Mouse (Mus musculus): ENCODE results near the gene Taok3. TPM values are rescaled to one million over a fixed set of nuclear protein-coding genes. Genes with fewer than 3 reads are reported as not detected.

The Taok3 gene
- polyA plus RNA-seq, 2 experiments, result 17.1 to 43.3 TPM

DNA sequence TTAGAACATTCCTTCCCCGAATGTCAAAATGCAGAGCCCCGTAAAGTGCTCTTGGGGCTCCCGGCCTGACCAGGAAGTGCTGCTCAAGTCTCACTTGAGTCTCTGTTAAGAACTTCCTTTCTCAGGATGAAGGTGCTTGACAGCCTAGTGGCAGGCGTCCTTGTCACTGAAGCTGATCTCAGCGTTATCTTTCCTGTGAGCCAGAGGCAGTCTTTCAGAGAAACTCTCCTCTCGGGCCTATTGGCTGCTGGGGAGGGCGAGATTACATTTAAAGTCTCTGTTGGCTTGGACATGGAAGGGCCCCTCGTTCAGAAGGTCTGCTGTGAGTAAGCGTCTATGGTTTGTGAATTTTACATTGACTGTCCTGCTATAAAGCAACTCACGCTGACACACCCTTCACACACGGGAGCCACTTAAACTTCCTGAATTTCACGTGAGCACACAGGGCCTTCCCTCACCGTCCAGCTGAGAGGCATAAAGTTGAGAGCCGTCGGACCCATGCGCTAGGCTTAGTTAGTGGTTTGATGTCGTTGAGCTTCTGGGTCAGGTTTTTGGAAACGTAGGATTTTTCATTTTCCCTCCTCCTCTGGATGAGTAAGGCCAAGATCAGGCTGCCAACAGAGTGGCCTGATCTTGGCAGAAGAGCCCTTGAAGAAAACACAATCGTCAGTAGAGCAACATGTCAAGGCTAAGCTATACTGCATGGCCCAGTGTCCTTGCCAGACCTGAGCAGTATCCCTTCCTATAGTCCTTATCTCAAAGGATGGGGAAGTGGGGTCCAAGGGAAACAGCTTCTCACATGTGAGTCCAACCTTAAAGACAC, 14.3 kb downstream of the Taok3 start:
- peak; percentile 71 to 76 (median 72) for DNase-seq (ENCODE audit: low read depth in 3 of 3, low spot score in 3 of 3)
- H3K36me3 ChIP-seq (replicated peaks; ENCODE audit: control insufficient read depth, insufficient read depth, low read depth), result no peaks in the 10 kb centered on the region; the same call in 1 of the 2 replicates
- H3K9me3 ChIP-seq (ENCODE audit: control insufficient read depth, low read length), result no peaks in the 10 kb centered on the region
- H3K4me1 ChIP-seq (replicated peaks; ENCODE audit: control insufficient read depth in 2 of 2, insufficient read depth in 2 of 2, low read length in 1 of 2), result peaks cover 51 to 53% of the 10 kb centered on the region in 2 experiments
- peak overlapping the region; percentile 81 for H3K9ac ChIP-seq (replicated peaks)
- WGBS (ENCODE audit: insufficient replicate concordance), result 5% methylated on average over 19 of the region's 19 CpGs
- peak overlapping the region; percentile 99 for H3K27ac ChIP-seq
- no peaks in the 10 kb centered on the region for H3K27me3 ChIP-seq (ENCODE audit: control insufficient read depth, insufficient read depth, low read length)
- peak; percentile 36; the same call in 1 of the 2 replicates for TF ChIP-seq EP300 (IDR thresholded peaks at IDR 0.05; ENCODE audit: low read depth)
- no peak for TF ChIP-seq CTCF (IDR thresholded peaks at IDR 0.05; ENCODE audit: low read depth)
- peak; percentile 56 for ATAC-seq (ENCODE audit: insufficient read depth)
- peak overlapping the region; percentile 73 to 81 for H3K4me3 ChIP-seq (ENCODE audit: insufficient read depth in 1 of 2, low read depth in 2 of 2, low read length in 2 of 2)
- H3K4me2 ChIP-seq (ENCODE audit: low read depth), result peak overlapping the region; percentile 98

DNA sequence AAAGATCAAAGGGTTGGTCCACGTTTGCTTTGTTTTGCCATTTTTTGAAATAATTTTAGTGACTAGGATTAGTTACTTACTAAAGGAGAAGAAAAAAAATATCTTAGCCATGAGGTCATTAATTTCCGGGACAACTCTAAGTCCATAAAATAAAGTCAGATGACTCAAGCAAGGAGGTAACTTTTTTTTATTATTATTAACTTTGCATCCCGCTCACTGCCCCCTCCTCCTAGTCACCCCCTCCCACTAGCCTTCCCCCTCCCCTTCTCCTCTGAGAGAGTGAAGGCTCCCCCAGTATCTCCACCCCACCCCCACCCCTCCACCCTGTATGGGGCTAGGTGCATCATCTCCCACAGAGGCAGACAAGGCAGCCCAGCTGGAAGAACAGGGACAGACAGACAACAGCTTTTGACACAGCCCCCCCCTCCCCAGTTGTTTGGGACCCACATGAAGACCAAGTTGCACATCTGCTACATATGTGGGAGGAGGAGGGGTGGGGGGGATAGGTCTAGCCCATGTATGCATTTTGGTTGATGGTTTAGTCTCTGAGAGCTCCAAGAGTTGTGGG, 15.0 kb downstream of the Taok3 start:
- TF ChIP-seq EP300 (IDR thresholded peaks at IDR 0.05; ENCODE audit: low read depth), result no peak
- TF ChIP-seq CTCF (IDR thresholded peaks at IDR 0.05; ENCODE audit: low read depth), result no peak
- DNase-seq (ENCODE audit: low read depth in 3 of 3, low spot score in 3 of 3) (no peak), ATAC-seq (ENCODE audit: insufficient read depth) (no peak)
- Histone ChIP-seq H3K36me3 (replicated peaks; ENCODE audit: control insufficient read depth, insufficient read depth, low read depth) (no peaks in the 10 kb centered on the region; the same call in 1 of the 2 replicates), H3K27me3 (ENCODE audit: control insufficient read depth, insufficient read depth, low read length) (no peaks in the 10 kb centered on the region), H3K9me3 (ENCODE audit: control insufficient read depth, low read length) (no peaks in the 10 kb centered on the region), H3K9ac (replicated peaks) (peak overlapping the region; percentile 81), H3K27ac (peak overlapping the region; percentile 99), H3K4me2 (ENCODE audit: low read depth) (peak overlapping the region; percentile 98), H3K4me1 (replicated peaks; ENCODE audit: control insufficient read depth in 2 of 2, insufficient read depth in 2 of 2, low read length in 1 of 2) (peaks cover 57 to 60% of the 10 kb centered on the region in 2 experiments), H3K4me3 (ENCODE audit: insufficient read depth in 1 of 2, low read depth in 2 of 2, low read length in 2 of 2) (peak overlapping the region; percentile 73 to 81)
- 17% methylated on average over 3 of the region's 3 CpGs for WGBS (ENCODE audit: insufficient replicate concordance)

GRCm38 (mm10) chr5:117135869-117136268, 15.9 kb downstream of the Taok3 start:
- Histone ChIP-seq H3K9ac (replicated peaks) (peak overlapping the region; percentile 81), H3K9me3 (ENCODE audit: control insufficient read depth, low read length) (no peaks in the 10 kb centered on the region), H3K4me2 (ENCODE audit: low read depth) (peak overlapping the region; percentile 98), H3K36me3 (replicated peaks; ENCODE audit: control insufficient read depth, insufficient read depth, low read depth) (no peaks in the 10 kb centered on the region; the same call in 1 of the 2 replicates), H3K27me3 (ENCODE audit: control insufficient read depth, insufficient read depth, low read length) (no peaks in the 10 kb centered on the region), H3K4me1 (replicated peaks; ENCODE audit: control insufficient read depth in 2 of 2, insufficient read depth in 2 of 2, low read length in 1 of 2) (peaks cover 64 to 66% of the 10 kb centered on the region in 2 experiments), H3K27ac (peak overlapping the region; percentile 99), H3K4me3 (ENCODE audit: insufficient read depth in 1 of 2, low read depth in 2 of 2, low read length in 2 of 2) (peak overlapping the region; percentile 73 to 81)
- TF ChIP-seq EP300 (IDR thresholded peaks at IDR 0.05; ENCODE audit: low read depth) (peak; percentile 19; the same call in 1 of the 2 replicates), CTCF (IDR thresholded peaks at IDR 0.05; ENCODE audit: low read depth) (no peak)
- DNase-seq (ENCODE audit: low read depth in 3 of 3, low spot score in 3 of 3) (peak in 2 of 3 experiments; percentile 59 to 60), ATAC-seq (ENCODE audit: insufficient read depth) (peak; percentile 6)
- under 1% methylated on average over 9 of the region's 9 CpGs for WGBS (ENCODE audit: insufficient replicate concordance)

- H3K4me3 ChIP-seq (ENCODE audit: insufficient read depth in 1 of 2, low read depth in 2 of 2, low read length in 2 of 2), result peak overlapping the region; percentile 23 to 81; a peak in 3 of 4 replicates
- DNase-seq (ENCODE audit: low read depth in 3 of 3, low spot score in 3 of 3), result no peak
- no peaks in the 10 kb centered on the region; the same call in 1 of the 2 replicates for H3K36me3 ChIP-seq (replicated peaks; ENCODE audit: control insufficient read depth, insufficient read depth, low read depth)
- TF ChIP-seq EP300 (IDR thresholded peaks at IDR 0.05; ENCODE audit: low read depth) (no peak), CTCF (IDR thresholded peaks at IDR 0.05; ENCODE audit: low read depth) (no peak)
- peaks cover 64 to 67% of the 10 kb centered on the region in 2 experiments for H3K4me1 ChIP-seq (replicated peaks; ENCODE audit: control insufficient read depth in 2 of 2, insufficient read depth in 2 of 2, low read length in 1 of 2)
- no peaks in the 10 kb centered on the region for H3K27me3 ChIP-seq (ENCODE audit: control insufficient read depth, insufficient read depth, low read length)
- no peak for ATAC-seq (ENCODE audit: insufficient read depth)
- H3K9me3 ChIP-seq (ENCODE audit: control insufficient read depth, low read length), result no peaks in the 10 kb centered on the region
- H3K27ac ChIP-seq, result peak overlapping the region; percentile 99
- peak overlapping the region; percentile 81 for H3K9ac ChIP-seq (replicated peaks)
- 29% methylated on average over 5 of the region's 5 CpGs for WGBS (ENCODE audit: insufficient replicate concordance)
- H3K4me2 ChIP-seq (ENCODE audit: low read depth), result peak overlapping the region; percentile 98
Observed at GRCm38 (mm10) chr5:117136570-117136969, 16.6 kb downstream of the Taok3 start.

GRCm38 (mm10) chr5:117137011-117137410, 17.1 kb downstream of the Taok3 start:
- no peak for DNase-seq (ENCODE audit: low read depth in 3 of 3, low spot score in 3 of 3)
- Histone ChIP-seq H3K27me3 (ENCODE audit: control insufficient read depth, insufficient read depth, low read length) (no peaks in the 10 kb centered on the region), H3K27ac (peak overlapping the region; percentile 99), H3K9me3 (ENCODE audit: control insufficient read depth, low read length) (no peaks in the 10 kb centered on the region), H3K4me1 (replicated peaks; ENCODE audit: control insufficient read depth in 2 of 2, insufficient read depth in 2 of 2, low read length in 1 of 2) (peaks cover 64 to 67% of the 10 kb centered on the region in 2 experiments), H3K4me2 (ENCODE audit: low read depth) (peak overlapping the region; percentile 98), H3K36me3 (replicated peaks; ENCODE audit: control insufficient read depth, insufficient read depth, low read depth) (no peaks in the 10 kb centered on the region; the same call in 1 of the 2 replicates), H3K4me3 (ENCODE audit: insufficient read depth in 1 of 2, low read depth in 2 of 2, low read length in 2 of 2) (peak overlapping the region; percentile 60 to 81), H3K9ac (replicated peaks) (peak overlapping the region; percentile 81)
- TF ChIP-seq CTCF (IDR thresholded peaks at IDR 0.05; ENCODE audit: low read depth) (no peak), EP300 (IDR thresholded peaks at IDR 0.05; ENCODE audit: low read depth) (no peak)
- WGBS (ENCODE audit: insufficient replicate concordance), result 43% methylated on average over 10 of the region's 10 CpGs
- no peak for ATAC-seq (ENCODE audit: insufficient read depth)
